Mouse (Mus musculus) adrenal gland, adult 8-10 months (tissue): ENCODE measurements at regions not wholly inside any gene's neighbourhood (a gene's known extent, or its start where the extent isn't known, plus 50 kb on each side); places are given as distances from the start of the nearest gene placed in this dataset.

ENCODE experiments used
- DNase-seq: peaks from one replicate; pipeline ENCODE4 v3.0.0; 2022

GRCm38 (mm10) chr13:112237377-112237776 lies 50.9 kb upstream of the Ankrd55 start:
- DNase-seq: no peak

DNA sequence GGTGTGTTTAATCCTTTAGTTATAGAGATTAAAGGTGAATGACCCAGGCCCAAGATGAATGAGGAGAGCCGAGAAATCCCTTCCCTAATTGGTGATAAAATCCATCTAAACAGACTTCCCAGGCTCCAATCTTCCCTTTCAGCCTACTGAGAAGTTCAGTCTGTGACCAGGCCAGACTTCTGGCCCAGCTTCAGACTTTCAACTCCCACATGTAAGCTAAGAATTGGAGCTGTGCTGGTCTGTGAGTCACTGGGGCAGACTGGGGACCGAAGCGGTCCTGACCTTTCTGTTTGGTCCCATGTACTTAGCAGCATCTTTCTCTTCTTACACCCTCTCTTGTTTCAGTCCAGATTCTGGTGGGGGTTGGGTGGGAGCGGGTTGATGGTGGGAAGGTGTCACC lies 50.3 kb upstream of the Ankrd55 start:
- DNase-seq: no peak
